Mouse (Mus musculus) bone marrow macrophage, adult 2 months (primary cell): ENCODE measurements around the gene Scp2.

Experiments
- CTCF ChIP-seq: IDR thresholded peaks from 2 replicates; pipeline ENCODE4 v1.5.1; 2012; ENCODE audit warnings: low read depth, mild to moderate bottlenecking, low read length, moderate library complexity
- POLR2A ChIP-seq: IDR thresholded peaks from 2 replicates; pipeline ENCODE4 v1.6.1; 2012; ENCODE audit warnings: mild to moderate bottlenecking, low read depth, low read length, borderline replicate concordance

GRCm38 (mm10) chr4:108059601-108060379 is 85.0 kb downstream of the Scp2 start:
- TF ChIP-seq POLR2A (no peak), CTCF (no peak)
